9 mouse cellular contexts compared by ENCODE assay signal in genomic region chr6:90818956-90819355, GRCm38 (mm10).
DNase-seq lines count a peak whose midpoint lies in the region; ATAC-seq and TF ChIP-seq lines count a peak whose summit lies in the region.
"Had no signal": no experiment of that assay in that cellular context is flagged by ENCODE, and none has a peak within 500 bp of the region (broad histone marks: within the 10 kb centered on the region; RNA-seq: fewer than 3 reads in every experiment).

No protein-coding gene starts in this region.

- TF ChIP-seq CTCF in E14TG2a.4 (conservative IDR thresholded peaks at IDR 0.05; ENCODE audit: low read length), result peak; percentile 77
- peak; percentile 74 for TF ChIP-seq CTCF in gastrocnemius, adult 2 months (IDR thresholded peaks at IDR 0.05)
- TF ChIP-seq CTCF in layer of hippocampus, adult 2 months (conservative IDR thresholded peaks at IDR 0.05), result peak; percentile 78

- intact Hi-C loops in gastrocnemius, adult 2 months (cut with DNase I), result loop anchor here (2.0 to 10.0 kb wide), 4 partner anchors 82 to 463 kb away; no protein-coding TSS in a partner anchor

- 0% methylated on average over 1 of the region's 4 CpGs for WGBS in forebrain, embryonic 10.5 days
- 0% methylated on average over 1 of the region's 4 CpGs for WGBS in forebrain, embryonic 15.5 days

- H3K27me3 ChIP-seq in forebrain, embryonic 10.5 days (ENCODE audit: poor library complexity, severe bottlenecking), result no peaks in the 10 kb centered on the region
- no peaks in the 10 kb centered on the region for H3K27me3 ChIP-seq in forebrain, embryonic 15.5 days
- H3K27me3 ChIP-seq in E14TG2a.4 (ENCODE audit: insufficient read depth, low read length), result no peaks in the 10 kb centered on the region
- H3K27me3 ChIP-seq: limb, embryonic 13.5 days had no signal

- no peak overlapping the region for H3K27ac ChIP-seq in forebrain, embryonic 10.5 days
- H3K27ac ChIP-seq in forebrain, embryonic 15.5 days (replicated peaks), result no peak overlapping the region
- H3K27ac ChIP-seq in gastrocnemius, adult 2 months, result no peak overlapping the region
- no peak overlapping the region for H3K27ac ChIP-seq in layer of hippocampus, adult 2 months
- H3K27ac ChIP-seq: limb, embryonic 13.5 days had no signal

- no peaks in the 10 kb centered on the region for H3K36me3 ChIP-seq in forebrain, embryonic 10.5 days (replicated peaks)
- H3K36me3 ChIP-seq in forebrain, embryonic 15.5 days, result no peaks in the 10 kb centered on the region
- no peaks in the 10 kb centered on the region for H3K36me3 ChIP-seq in E14TG2a.4 (ENCODE audit: insufficient read depth, low read length)
- H3K36me3 ChIP-seq: limb, embryonic 13.5 days had no signal

- H3K4me1 ChIP-seq in forebrain, embryonic 10.5 days, result peaks cover 7% of the 10 kb centered on the region
- H3K4me1 ChIP-seq in forebrain, embryonic 15.5 days, result 0 out of 2 replicates have a peak, but pooled peaks cover 3% of the 10 kb centered on the region
- H3K4me1 ChIP-seq in E14TG2a.4 (replicated peaks; ENCODE audit: low read depth, low read length), result no peaks in the 10 kb centered on the region
- H3K4me1 ChIP-seq: limb, embryonic 13.5 days had no signal

- no peak overlapping the region for H3K9ac ChIP-seq in forebrain, embryonic 15.5 days (replicated peaks)
- H3K9ac ChIP-seq: limb, embryonic 13.5 days had no signal

- no peaks in the 10 kb centered on the region for H3K9me3 ChIP-seq in forebrain, embryonic 10.5 days
- no peaks in the 10 kb centered on the region for H3K9me3 ChIP-seq in forebrain, embryonic 15.5 days
- no peaks in the 10 kb centered on the region for H3K9me3 ChIP-seq in E14TG2a.4 (ENCODE audit: low read length)
- H3K9me3 ChIP-seq: limb, embryonic 13.5 days had no signal

- no peak for ATAC-seq in forebrain, embryonic 15.5 days (replicated peaks)
- ATAC-seq in megakaryocyte, adult 5-6 weeks (ENCODE audit: poor library complexity, severe bottlenecking), result peak; percentile 68

- DNase-seq in forebrain, embryonic 10.5 days (ENCODE audit: extremely low spot score, low spot score), result peak; percentile 69
- peak; percentile 64 for DNase-seq in c-Kit-positive CD71-negative TER-119-negative erythroid progenitor cells, embryonic 14.5 days (ENCODE audit: low read depth)
- DNase-seq in gastrocnemius, adult 2 months, result peak; percentile 48
- peak; percentile 79 to 86 for DNase-seq in layer of hippocampus, adult 2 months (ENCODE audit: low spot score in 2 of 2)
- peak; percentile 74 for DNase-seq in right cerebral cortex, postnatal 4 days

- H3K4me2 ChIP-seq in forebrain, embryonic 15.5 days (replicated peaks), result no peak overlapping the region
- H3K4me2 ChIP-seq: limb, embryonic 13.5 days had no signal

- no peak overlapping the region for H3K4me3 ChIP-seq in forebrain, embryonic 10.5 days
- no peak overlapping the region for H3K4me3 ChIP-seq in forebrain, embryonic 15.5 days
- H3K4me3 ChIP-seq in E14TG2a.4 (replicated peaks; ENCODE audit: low read length), result no peak overlapping the region
- no peak overlapping the region for H3K4me3 ChIP-seq in gastrocnemius, adult 2 months
- H3K4me3 ChIP-seq in layer of hippocampus, adult 2 months, result no peak overlapping the region
- H3K4me3 ChIP-seq: limb, embryonic 13.5 days had no signal
